Mouse (Mus musculus): Measurements from ENCODE around the gene L2hgdh. TPM values are rescaled to one million over a fixed set of nuclear protein-coding genes. Genes with fewer than 3 reads are reported as not detected.

Gene L2hgdh
- total and polyA plus RNA-seq, 3 experiments: 18.3 to 31.6 TPM; not detected in 1

GRCm38 (mm10) chr12:69757418-69758141 is 32.9 kb upstream of the L2hgdh start (continued):
- TF ChIP-seq NELFE (IDR thresholded peaks at IDR 0.05; ENCODE audit: low read depth, low read length) (no peak), EP300 (IDR thresholded peaks at IDR 0.05; ENCODE audit: low read depth in 1 of 2, low read length in 2 of 2) (peak; percentile 91 to 94), ZKSCAN1 (IDR thresholded peaks at IDR 0.05; ENCODE audit: low read depth, low read length) (no peak; the same call in 1 of the 2 replicates), TBP (IDR thresholded peaks at IDR 0.05; ENCODE audit: low read depth, low read length) (peak; percentile 54; the same call in 1 of the 2 replicates), BHLHE40 (IDR thresholded peaks at IDR 0.05; ENCODE audit: borderline replicate concordance, low read depth, low read length) (peak; percentile 95), MYB (IDR thresholded peaks at IDR 0.05; ENCODE audit: low read depth, low read length) (no peak), NRF1 (IDR thresholded peaks at IDR 0.05; ENCODE audit: insufficient read depth, low read depth, low read length, poor library complexity, severe bottlenecking) (no peak), E2F4 (IDR thresholded peaks at IDR 0.05; ENCODE audit: borderline replicate concordance, low read depth, low read length) (0 out of 2 replicates have a peak, but pooled peaks have one; percentile 19), MEF2A (IDR thresholded peaks at IDR 0.05; ENCODE audit: extremely low read depth, insufficient replicate concordance, low read depth, low read length, poor library complexity, severe bottlenecking) (peak; percentile 44; the same call in 1 of the 2 replicates), MYC (IDR thresholded peaks at IDR 0.05; ENCODE audit: low read depth, low read length) (peak; percentile 68), GABPA (IDR thresholded peaks at IDR 0.05; ENCODE audit: low read depth, low read length) (no peak), MAZ (IDR thresholded peaks at IDR 0.05; ENCODE audit: low read depth, low read length) (peak; percentile 56; the same call in 1 of the 2 replicates)

GRCm38 (mm10) chr12:69756015-69756414 is 31.3 kb upstream of the L2hgdh start:
- Histone ChIP-seq H3K4me3 (ENCODE audit: control insufficient read depth in 1 of 2, insufficient read depth in 1 of 2, low read depth in 2 of 2, low read length in 2 of 2) (no peak overlapping the region), H3K79me2 (ENCODE audit: control insufficient read depth, insufficient read depth, low read length, poor library complexity) (no peaks in the 10 kb centered on the region; the same call in 1 of the 2 replicates), H3K9me3 (replicated peaks; ENCODE audit: insufficient read depth, low read length) (no peaks in the 10 kb centered on the region), H3K27me3 (ENCODE audit: control insufficient read depth in 1 of 2, insufficient read depth in 2 of 2, low read length in 2 of 2) (no peaks in the 10 kb centered on the region), H3K9ac (ENCODE audit: control insufficient read depth, low read depth, low read length, poor library complexity, severe bottlenecking) (no peak overlapping the region), H3K4me1 (ENCODE audit: control insufficient read depth in 1 of 2, insufficient read depth in 2 of 2, low read length in 2 of 2) (peaks cover 7 to 20% of the 10 kb centered on the region in 2 experiments), H3K27ac (ENCODE audit: control insufficient read depth, low read depth, low read length) (no peak overlapping the region), H3K36me3 (ENCODE audit: control insufficient read depth in 1 of 2, insufficient read depth in 2 of 2, low read length in 2 of 2) (peaks cover 0 to 17% of the 10 kb centered on the region in 2 experiments; a peak in 2 of 4 replicates)
- TF ChIP-seq MAFK (IDR thresholded peaks at IDR 0.05; ENCODE audit: borderline replicate concordance, low read depth, low read length): no peak
- TF ChIP-seq SMC3 (IDR thresholded peaks at IDR 0.05; ENCODE audit: low read depth, low read length): no peak
- no peak for TF ChIP-seq TAL1 (IDR thresholded peaks at IDR 0.05; ENCODE audit: low read length)
- DNase-seq (ENCODE audit: low read depth, low spot score): no peak

GRCm38 (mm10) chr12:69753936-69754335 is 29.3 kb upstream of the L2hgdh start:
- Histone ChIP-seq H3K27ac (ENCODE audit: control insufficient read depth, low read depth, low read length) (no peak overlapping the region), H3K27me3 (ENCODE audit: control insufficient read depth in 1 of 2, insufficient read depth in 2 of 2, low read length in 2 of 2) (no peaks in the 10 kb centered on the region), H3K9ac (ENCODE audit: control insufficient read depth, low read depth, low read length, poor library complexity, severe bottlenecking) (no peak overlapping the region), H3K4me3 (ENCODE audit: control insufficient read depth in 1 of 2, insufficient read depth in 1 of 2, low read depth in 2 of 2, low read length in 2 of 2) (no peak overlapping the region), H3K9me3 (replicated peaks; ENCODE audit: insufficient read depth, low read length) (no peaks in the 10 kb centered on the region), H3K4me1 (ENCODE audit: control insufficient read depth in 1 of 2, insufficient read depth in 2 of 2, low read length in 2 of 2) (peaks cover 7 to 10% of the 10 kb centered on the region in 2 experiments), H3K36me3 (ENCODE audit: control insufficient read depth in 1 of 2, insufficient read depth in 2 of 2, low read length in 2 of 2) (peaks cover 0 to 8% of the 10 kb centered on the region in 2 experiments; a peak in 2 of 4 replicates), H3K79me2 (ENCODE audit: control insufficient read depth, insufficient read depth, low read length, poor library complexity) (no peaks in the 10 kb centered on the region; the same call in 1 of the 2 replicates)
- DNase-seq (ENCODE audit: low read depth, low spot score): no peak
- TF ChIP-seq SMC3 (IDR thresholded peaks at IDR 0.05; ENCODE audit: low read depth, low read length): no peak
- no peak for TF ChIP-seq EP300 (IDR thresholded peaks at IDR 0.05; ENCODE audit: low read depth in 1 of 2, low read length in 2 of 2)
- TF ChIP-seq TAL1 (IDR thresholded peaks at IDR 0.05; ENCODE audit: low read length): no peak
- TF ChIP-seq POLR2A (IDR thresholded peaks at IDR 0.05; ENCODE audit: control insufficient read depth in 1 of 2, insufficient read depth in 1 of 2, low read depth in 1 of 2, low read length in 2 of 2, poor library complexity in 1 of 2): no peak
- no peak for TF ChIP-seq NELFE (IDR thresholded peaks at IDR 0.05; ENCODE audit: low read depth, low read length)
- no peak for TF ChIP-seq UBTF (IDR thresholded peaks at IDR 0.05; ENCODE audit: borderline replicate concordance, insufficient read depth, low read depth, low read length)
- TF ChIP-seq MAZ (IDR thresholded peaks at IDR 0.05; ENCODE audit: low read depth, low read length): no peak
- TF ChIP-seq JUND (IDR thresholded peaks at IDR 0.05; ENCODE audit: low read depth, low read length): no peak
- no peak for TF ChIP-seq TBP (IDR thresholded peaks at IDR 0.05; ENCODE audit: low read depth, low read length)
- no peak for TF ChIP-seq HCFC1 (IDR thresholded peaks at IDR 0.05; ENCODE audit: low read depth, low read length)
- TF ChIP-seq ETS1 (IDR thresholded peaks at IDR 0.05; ENCODE audit: low read depth, low read length): no peak
- no peak for TF ChIP-seq RAD21 (IDR thresholded peaks at IDR 0.05; ENCODE audit: low read depth, low read length)
